Mouse (Mus musculus) mature B cell (primary cell): ENCODE measurements around the gene Idi2.
"Not testable (repeated sequence)": the region's sequence is repeated elsewhere in the genome, so short reads cannot be mapped to it uniquely, and the experiment has no call there.

Source experiments
- in situ Hi-C: fragments of 300-500 bp; cut with MboI; formaldehyde crosslinking; loops from 2 replicates; pipeline ENCODE4 v1.14.3; 2019

The Idi2 gene

DNA sequence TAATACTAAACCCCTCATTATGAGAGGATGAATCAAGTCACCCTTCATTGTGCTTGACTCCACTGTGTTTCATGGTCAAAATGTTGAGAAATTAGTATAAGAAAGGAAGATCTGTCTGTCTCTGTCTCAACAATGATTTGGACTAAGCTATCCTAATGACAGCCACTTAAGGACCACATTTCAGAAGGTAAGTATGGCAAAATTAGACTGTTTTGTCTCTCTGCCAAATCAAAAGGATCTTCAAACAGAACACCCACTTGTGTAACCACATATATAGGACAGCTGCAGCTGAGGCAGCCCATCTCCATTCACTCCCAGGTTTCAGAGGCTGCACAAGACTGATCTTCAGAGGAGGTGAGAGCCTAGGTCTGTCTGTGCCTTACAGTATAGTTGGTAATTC lies at the start of gene Idi2:
Idi2 (plus strand) TSS at position 301 of the 400 bp plus-strand sequence.
- in situ Hi-C loops = not testable (repeated sequence)

DNA sequence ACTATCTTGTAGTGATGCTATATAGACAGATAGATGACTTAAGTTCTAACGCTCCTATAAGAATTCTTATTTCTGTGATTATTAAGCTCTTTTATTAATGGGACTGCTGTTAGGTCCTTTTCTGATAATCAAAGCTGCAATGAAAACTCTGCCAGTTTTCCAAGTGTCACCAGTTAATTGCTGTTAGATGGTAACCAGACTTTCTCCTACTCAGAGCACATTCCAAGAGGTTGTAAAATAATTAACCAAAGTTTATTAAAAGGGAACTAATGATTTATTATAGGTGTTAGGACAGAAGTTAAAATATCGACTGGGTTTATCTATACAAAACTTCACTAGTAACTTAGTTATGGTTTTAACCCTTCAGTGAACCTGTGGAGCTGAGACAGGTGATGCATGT lies 46.7 kb upstream of the Idi2 start:
- in situ Hi-C loops = not testable (repeated sequence)

DNA sequence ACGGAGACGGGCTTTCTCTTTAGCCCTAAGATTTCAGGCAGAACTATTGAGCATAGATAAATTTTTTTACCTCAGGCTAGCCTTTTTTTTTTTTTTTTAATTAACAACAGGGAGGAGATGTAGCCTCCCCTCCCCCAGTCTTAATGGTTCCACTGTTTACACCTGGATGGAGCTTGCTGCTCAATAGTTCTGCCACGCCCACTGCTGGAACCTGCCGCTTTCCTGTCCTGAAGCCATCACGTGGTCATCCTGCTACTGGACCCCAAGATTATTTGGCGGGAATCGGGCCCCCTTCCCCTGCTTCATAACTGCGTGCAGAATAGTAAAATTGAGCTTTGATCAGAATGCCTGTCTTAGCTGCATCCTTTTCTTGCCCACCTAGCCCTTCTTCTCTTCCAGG lies 38.8 kb upstream of the Idi2 start:
- in situ Hi-C loops = not testable (repeated sequence)

DNA sequence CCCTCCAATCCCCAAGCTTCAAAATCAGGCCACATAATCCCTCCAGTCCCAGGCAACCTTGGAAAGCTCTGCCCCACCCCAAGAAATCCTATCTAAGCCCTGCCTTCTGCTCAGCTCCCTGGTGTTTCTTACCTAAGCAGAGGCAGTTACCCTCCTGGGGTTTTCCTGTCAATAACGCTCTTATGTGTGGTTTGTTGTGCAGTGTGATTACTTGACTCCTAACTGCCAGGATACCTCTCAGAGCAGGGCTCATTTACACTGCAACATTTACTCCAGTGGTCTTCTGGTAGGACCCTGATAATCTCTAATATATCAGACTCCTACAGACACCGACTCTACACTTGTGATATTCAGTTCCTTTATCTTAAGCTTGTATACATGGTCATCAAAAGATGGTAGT lies 19.2 kb upstream of the Idi2 start:
- in situ Hi-C loops = no loop called here

DNA sequence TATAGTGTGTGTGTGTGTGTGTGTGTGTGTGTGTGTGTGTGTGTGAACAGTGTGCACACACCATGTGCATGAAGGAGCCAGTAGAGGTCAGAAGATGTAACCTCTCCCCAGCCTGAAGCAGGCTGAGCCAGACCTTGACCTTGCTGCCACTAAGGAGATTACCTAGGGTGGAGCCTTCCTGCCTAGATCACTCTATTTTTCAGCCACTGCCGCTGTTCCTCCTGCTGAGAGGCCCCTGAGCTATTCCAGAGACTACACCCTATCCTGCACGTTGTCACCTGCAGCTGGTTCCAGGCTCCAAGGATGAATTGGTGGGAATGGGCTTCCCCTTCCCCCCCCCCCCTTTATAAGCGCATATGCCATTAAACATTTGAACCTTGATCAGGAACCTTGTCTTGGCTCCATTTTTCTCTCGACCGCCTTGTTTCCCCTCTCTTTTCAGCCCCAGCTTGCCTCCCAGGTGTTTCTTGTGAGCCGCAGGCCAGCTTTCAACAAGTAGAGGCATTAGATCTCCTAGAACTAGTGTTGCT lies 15.0 kb upstream of the Idi2 start:
- in situ Hi-C loops = not testable (repeated sequence)

DNA sequence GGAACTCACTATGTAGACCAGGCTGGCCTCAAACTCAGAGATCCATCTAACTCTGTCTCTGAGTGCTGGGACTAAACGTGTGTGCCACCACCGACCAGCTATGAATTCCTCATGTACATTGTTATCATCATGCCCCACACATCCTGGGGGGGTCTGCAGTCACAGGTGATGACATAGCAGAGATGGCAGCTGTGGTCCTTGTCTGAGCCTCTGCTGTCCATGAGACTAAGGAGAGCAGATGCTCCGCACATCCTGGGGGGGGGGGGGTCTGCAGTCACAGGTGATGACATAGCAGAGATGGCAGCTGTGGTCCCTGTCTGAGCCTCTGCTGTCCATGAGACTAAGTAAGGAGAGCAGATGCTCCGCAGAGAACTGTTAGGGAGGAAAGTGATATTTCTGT lies 11.6 kb upstream of the Idi2 start:
- in situ Hi-C loops = not testable (repeated sequence)

DNA sequence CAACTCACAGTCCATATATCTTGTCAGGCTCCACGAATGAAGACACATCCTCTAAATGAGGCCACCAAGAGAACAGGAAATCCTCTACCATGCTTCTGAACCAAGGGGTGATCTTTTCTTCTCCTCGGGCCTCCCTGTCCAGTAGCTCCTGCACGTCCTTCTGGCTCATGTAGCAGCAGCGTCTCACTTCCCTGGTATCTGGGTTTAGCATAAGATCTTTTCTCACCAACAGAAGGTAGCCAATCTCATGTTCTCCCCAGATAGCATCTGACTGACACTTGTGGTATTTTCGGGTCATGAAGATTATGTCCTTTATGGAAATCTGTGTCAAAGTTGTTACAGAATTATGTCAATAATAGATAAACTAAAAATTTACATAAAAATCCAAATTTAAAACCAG lies 11.0 kb upstream of the Idi2 start:
- in situ Hi-C loops = not testable (repeated sequence)

DNA sequence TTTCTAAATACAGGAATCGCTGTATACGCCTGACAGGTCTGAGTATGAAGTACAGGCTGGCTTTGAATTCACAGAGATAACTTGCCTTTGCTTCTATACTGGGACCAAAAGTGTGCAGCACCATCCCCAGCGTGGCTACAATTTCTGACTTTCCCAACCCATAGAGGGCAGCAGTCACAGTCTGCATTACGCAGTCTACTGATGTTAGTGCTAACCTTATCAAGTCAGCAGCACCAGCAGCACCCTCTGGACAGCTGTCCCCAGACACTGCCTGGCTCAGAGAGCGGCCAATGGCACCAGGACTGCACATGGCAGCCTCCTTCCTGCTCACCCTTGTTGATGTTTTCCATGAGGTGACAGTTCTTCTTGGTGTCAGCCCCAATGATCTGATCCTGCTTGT lies 8.8 kb upstream of the Idi2 start:
- in situ Hi-C loops = not testable (repeated sequence)

DNA sequence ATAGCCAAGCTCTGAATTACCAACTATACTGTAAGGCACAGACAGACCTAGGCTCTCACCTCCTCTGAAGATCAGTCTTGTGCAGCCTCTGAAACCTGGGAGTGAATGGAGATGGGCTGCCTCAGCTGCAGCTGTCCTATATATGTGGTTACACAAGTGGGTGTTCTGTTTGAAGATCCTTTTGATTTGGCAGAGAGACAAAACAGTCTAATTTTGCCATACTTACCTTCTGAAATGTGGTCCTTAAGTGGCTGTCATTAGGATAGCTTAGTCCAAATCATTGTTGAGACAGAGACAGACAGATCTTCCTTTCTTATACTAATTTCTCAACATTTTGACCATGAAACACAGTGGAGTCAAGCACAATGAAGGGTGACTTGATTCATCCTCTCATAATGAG lies 4.5 kb upstream of the Idi2 start, which contains the start of gene Gm9745:
Gm9745 (minus strand) TSS at position 101 of the 400 bp plus-strand sequence.
- in situ Hi-C loops = not testable (repeated sequence)

DNA sequence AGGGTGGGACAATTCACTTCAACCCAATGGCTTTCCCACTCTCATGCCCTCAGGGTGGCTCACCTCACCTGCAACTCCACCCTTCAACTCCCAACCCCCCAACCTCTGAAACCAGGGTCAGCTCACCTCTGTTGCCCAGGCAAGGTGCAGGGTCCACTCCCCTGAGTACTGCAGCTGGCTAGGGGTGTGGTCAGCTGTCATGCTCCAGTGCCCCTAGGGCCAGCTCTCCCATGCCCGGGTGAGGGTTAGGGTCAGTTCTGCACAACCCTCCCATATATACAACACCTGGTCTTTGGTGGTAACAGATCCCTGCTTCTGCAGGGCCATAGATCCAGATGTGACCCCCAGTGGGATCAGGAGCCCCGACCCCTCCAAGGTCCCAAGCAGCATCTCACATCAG lies 2.5 kb downstream of the Idi2 start:
- in situ Hi-C loops = not testable (repeated sequence)

DNA sequence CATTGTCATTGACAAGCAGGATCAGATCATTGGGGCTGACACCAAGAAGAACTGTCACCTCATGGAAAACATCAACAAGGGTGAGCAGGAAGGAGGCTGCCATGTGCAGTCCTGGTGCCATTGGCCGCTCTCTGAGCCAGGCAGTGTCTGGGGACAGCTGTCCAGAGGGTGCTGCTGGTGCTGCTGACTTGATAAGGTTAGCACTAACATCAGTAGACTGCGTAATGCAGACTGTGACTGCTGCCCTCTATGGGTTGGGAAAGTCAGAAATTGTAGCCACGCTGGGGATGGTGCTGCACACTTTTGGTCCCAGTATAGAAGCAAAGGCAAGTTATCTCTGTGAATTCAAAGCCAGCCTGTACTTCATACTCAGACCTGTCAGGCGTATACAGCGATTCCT lies 4.2 kb downstream of the Idi2 start:
- in situ Hi-C loops = not testable (repeated sequence)

DNA sequence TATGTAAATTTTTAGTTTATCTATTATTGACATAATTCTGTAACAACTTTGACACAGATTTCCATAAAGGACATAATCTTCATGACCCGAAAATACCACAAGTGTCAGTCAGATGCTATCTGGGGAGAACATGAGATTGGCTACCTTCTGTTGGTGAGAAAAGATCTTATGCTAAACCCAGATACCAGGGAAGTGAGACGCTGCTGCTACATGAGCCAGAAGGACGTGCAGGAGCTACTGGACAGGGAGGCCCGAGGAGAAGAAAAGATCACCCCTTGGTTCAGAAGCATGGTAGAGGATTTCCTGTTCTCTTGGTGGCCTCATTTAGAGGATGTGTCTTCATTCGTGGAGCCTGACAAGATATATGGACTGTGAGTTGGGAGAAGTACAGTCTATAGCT lies 6.4 kb downstream of the Idi2 start:
- in situ Hi-C loops = not testable (repeated sequence)

DNA sequence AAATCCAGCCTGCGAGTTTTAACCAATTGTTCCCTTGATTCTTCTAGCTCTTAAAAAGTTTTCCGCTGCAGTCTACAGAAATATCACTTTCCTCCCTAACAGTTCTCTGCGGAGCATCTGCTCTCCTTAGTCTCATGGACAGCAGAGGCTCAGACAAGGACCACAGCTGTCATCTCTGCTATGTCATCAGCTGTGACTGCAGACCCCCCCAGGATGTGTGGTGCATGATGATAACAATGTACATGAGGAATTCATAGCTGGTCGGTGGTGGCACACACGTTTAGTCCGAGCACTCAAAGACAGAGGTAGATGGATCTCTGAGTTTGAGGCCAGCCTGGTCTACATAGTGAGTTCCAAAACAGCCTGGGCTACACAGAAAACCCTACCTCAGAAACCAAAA lies 6.9 kb downstream of the Idi2 start:
- in situ Hi-C loops = not testable (repeated sequence)

DNA sequence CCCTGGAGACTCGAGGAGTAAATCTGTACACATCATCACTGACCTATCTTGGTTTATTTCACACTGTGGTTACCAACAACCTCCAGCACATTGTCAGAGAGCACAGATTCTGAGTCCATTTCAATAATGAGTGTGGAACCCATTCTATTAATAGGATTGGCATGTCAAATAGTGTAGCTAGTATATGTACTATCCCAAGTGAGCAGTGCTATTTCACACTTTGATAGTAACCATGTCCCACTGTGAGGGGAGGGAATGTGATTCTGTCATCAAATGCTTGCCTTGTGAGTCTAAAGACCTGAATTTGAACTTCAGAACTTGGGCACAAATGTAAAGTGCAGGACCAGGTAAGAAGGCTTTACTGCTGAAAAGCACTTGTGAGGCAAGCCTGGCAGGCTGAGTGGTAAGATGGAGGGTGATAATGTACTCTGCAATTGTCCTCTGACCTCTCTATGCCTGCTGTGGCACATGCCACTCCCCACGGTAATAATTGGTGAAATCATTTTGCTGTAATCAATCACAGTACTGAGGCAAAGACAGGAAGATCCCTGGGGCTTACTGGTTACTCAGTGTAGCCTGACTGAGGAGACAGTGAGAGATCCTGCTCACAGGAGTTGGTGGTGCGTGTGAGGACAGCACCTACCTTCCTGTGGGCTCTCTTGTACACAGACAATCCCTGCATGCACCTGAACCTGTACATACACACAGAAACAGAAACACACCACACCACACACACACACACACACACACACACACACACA lies 8.6 kb downstream of the Idi2 start:
- in situ Hi-C loops = not testable (repeated sequence)

DNA sequence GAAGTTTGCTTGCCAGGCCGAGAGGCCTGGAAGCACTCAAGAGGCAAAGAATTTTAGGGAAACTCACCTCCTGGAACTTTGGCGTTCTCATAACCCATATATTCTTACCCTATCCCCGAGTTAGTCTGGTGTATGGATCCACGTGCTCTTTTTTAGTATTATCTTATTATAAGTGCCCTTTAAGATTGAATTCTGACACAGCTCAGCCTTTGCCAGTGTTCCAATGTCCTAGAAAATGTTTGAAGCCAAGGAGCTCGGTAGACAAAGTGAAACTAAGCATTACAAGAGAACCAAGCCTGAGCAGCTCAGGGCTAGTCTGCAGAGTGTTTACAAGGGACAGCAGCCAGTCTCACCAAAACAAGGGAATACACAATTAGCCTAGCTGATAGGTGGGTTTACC lies 9.6 kb downstream of the Idi2 start:
- in situ Hi-C loops = not testable (repeated sequence)

DNA sequence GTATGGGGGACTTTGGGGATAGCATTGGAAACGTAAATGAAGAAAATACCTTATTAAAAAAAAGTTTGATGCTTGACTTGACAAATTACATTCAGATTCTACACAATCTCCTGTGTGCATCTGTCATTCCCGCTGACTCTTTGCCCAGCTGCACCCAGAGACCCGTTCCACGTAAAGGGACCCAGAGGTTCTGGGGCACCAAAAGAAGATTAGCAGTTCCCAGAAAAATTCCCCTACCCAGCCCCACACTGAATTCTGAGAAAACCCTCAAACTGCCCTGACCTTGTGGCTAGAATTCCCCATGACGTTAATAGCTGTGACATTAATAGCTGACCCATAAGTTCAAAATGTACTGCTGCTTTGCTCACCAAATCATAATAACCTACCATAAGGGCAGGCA lies 12.6 kb downstream of the Idi2 start:
- in situ Hi-C loops = no loop called here

DNA sequence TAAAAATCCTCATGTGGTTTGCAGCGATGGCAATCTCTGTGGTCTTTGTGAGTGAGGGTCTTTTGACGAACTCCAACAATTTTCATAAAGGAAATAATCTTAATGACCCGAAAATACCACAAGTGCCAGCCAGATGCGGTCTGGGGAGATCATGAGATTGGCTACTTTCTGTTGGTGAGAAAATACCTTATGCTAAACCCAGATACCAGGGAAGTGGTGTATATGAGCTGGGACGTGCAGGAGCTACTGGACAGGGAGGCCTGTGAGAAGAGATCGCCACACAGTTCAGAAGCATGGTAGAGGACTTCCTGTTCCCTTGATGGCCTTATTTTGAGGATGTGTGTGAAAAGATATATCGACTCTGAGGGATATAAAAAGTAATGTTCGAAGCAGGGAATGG lies 15.1 kb downstream of the Idi2 start:
- in situ Hi-C loops = no loop called here

DNA sequence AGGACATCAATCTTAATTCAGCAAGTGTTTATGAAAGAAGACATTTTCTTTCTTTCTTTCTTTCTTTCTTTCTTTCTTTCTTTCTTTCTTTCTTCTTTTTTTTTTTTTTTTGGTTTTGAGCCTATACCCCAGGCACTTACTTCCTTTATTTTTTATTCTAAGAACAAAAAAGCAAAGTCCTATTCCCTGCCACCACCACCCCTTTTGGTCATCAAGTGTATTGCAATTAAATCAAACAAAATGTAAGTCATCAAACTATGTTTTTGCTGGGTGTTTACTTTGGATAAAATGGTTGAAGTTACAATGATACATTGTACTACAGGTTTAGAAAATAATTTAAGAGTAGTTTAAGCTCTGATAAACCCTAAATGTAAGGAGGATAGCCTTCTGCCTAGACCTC lies 19.7 kb downstream of the Idi2 start:
- in situ Hi-C loops = no loop called here

DNA sequence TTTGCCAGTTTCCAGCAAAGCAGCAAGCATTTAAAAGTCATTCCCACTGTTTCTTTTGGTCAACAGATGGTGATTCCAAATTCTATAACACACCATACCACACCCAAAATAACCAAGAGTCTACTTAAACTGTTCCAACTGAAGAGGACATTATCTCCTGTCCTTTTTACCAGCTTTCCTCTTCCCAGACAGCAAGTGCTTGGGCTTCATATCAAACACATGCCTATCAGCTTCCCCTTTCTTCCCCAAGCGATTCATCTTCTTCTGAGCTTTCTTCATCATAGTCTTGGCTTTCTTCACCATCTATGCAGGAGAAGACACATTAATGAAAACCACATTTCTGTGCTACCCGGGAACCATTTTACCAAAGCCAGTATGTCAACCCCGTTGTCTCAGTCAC lies 20.3 kb downstream of the Idi2 start:
- in situ Hi-C loops = no loop called here

DNA sequence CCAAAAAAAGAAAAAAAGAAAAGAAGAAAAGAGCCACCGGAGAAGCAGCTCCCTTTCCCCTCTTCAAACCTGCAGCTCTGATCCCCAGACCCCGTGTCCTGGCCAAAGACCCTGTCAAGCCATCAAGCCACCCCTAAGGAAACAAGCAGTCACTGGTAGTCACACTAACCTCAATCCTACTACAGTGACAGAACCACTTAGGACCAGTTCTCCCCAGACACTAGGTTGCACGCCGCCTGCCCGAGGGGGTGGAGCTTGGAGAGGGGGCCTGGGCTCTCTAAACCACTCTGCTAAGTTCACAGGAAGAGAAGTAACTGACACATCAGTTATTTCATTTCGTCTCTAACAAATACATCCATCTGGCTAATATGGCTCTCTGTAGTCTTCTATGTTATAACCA lies 39.6 kb downstream of the Idi2 start:
- in situ Hi-C loops = loop anchor here (10.0 kb wide), 2 partner anchors 103 to 107 kb away; partner anchors contain the start of genes Idi1 and Larp4b

DNA sequence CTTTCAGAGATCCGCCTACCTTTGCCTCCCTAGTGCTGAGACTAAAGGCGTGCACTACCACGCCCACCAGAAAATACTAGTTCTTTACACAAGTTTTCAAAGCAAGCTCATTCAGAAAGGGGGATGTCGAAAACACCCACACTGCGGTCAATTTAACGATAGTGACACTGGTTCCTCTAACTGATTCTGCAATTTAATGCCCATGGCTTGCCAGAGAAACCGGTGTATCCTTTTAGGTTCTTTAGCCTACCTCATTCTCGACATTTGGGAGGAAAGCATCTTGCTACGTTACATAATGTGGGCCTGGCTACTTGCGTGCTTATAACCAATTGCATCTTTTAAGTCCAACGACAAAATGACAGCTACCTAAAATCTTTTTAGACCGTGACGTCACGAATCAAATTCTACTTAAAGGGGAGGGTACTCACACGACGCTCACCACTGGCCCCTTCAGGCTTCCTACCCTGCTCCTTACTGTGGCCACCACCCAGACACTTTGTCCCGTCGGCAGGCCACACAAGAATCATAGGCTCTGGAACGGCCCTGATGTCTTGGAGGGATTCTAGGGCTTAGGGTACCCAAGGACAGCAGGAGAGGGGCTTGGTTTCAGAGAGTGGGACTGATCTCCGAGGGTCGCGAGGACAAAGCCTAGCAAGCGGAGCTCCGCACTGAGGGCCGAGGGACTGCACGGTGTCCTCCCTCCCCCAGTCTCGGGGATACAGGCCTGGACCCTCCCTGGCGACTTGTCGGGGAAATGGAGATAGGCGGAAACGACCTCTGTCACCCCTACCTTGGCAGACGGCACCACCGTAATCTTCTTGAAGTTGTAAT lies 42.7 kb downstream of the Idi2 start:
- in situ Hi-C loops = loop anchor here (10.0 kb wide), 2 partner anchors 99 to 111 kb away; partner anchors contain the start of genes Idi1 and Larp4b

DNA sequence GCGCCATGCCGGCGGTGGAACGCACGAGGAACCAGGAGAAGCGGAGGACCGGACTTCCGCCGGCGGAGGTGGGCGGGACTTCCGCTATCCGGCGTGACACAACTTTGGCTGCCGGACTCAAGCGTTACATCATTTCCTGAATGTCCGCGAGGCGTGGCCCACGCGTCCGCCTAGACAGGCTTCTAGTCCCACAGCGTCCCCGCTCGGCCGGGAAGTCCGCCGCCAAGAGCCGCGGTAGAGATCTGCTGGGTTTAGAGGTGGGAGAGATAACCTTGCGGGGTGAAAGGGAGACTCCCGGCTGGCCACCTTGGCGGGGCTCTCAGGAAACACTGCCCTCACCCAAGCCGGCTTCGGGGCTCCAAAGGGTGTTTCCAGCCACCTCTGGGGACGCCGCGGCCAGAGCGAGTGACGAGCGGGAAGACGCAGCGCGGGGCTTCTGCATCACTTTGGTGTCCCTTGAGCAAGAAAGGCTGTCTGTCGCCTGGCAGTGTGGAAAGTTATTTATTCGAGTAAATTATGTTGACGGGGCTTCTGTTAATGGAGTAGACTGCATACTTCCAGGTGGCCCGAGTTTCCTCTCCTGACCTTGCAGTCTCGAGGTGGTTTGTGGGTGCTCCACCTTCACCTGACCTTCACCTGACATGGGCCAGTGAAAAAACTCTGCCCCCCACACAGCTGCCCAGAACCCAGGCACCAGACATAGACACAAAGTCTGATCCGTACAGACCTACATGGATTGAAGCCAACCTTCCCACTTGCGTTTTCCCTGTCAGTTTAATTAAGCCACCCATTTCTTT lies 43.5 kb downstream of the Idi2 start, which contains the start of gene Gtpbp4:
Gtpbp4 (minus strand) TSS at position 94 of the 797 bp plus-strand sequence.
- in situ Hi-C loops = loop anchor here (10.0 kb wide), 2 partner anchors 99 to 111 kb away; partner anchors contain the start of genes Idi1 and Larp4b
